Mouse (Mus musculus): ENCODE measurements around the gene Agrn.

DNA sequence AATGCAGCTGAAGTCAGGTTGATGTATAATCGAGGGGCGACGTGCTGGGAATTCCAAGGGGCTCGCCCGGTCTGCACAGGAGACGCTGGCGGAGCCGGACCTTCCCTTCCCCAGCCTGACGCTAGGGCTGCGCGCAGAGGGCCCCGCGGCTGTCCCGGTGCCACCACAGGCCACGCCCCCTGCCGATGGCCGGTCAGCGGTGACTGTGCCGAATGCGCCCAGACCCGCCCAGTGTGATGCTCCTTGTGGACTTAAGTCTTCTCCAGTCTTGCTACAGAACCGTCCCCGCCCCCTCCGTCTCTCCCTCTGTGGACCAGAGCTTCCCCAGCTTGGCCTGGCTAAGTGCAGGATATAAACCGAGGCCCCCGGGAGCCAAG, 529 bp upstream of the Agrn start:
- 0 out of 2 replicates have a peak, but pooled peaks have one; percentile 10 for TF ChIP-seq CTCF (IDR thresholded peaks at IDR 0.05; ENCODE audit: control insufficient read depth, insufficient read depth, low read length)
- TF ChIP-seq POLR2A (IDR thresholded peaks at IDR 0.05; ENCODE audit: borderline replicate concordance, control insufficient read depth, low read depth, low read length) = peak; percentile 54; the same call in 1 of the 2 replicates
